Mouse (Mus musculus) ovary, postnatal 14 days (tissue): ENCODE results near the gene Rbfox1.

Source experiments
- DNase-seq: peaks from one replicate; pipeline ENCODE4 v3.0.0; 2022; ENCODE audit warnings: low spot score

Rbfox1 gene

DNA sequence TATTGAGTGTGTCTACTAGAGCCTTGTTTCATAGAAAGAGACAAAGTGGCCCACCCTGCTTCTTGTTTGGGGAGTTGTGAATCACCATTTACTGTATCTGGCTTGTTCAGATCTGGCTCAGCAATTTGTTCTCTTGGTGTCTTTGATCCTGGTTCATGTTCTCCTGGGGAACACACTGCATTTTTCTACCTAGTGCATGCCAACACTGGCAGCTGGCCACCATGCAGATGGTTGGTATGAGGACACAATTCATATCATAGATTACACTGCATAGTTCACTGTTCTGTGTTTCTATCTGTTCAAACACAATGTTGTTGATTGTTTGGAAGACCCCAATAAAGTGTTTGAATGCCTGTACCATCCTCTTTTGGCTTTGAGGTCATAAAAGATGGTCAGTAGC, 948.3 kb downstream of the Rbfox1 start:
- DNase-seq, result no peak

DNA sequence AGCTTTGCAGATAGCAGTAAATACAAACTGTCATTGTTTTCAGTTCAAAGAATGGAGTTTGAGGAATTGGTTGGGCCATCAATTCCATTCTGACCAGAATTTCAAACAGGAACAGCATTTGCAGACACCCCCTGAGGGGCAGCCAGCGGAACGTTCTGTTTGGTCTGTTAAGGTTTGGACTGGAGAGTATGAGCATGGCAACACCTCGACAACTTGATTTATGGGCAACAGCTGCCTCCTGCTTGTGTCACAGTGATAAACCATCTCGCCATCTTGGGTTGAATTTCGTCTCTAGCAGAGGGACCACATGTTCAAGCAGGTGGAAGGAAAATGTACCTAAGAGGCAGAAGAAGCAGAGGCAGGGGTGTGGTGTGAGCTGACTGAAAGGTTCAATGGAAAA, 949.9 kb downstream of the Rbfox1 start:
- DNase-seq, result no peak

- DNase-seq, result peak; percentile 27
Observed at GRCm38 (mm10) chr16:6839299-6839995, 954.3 kb downstream of the Rbfox1 start.

DNA sequence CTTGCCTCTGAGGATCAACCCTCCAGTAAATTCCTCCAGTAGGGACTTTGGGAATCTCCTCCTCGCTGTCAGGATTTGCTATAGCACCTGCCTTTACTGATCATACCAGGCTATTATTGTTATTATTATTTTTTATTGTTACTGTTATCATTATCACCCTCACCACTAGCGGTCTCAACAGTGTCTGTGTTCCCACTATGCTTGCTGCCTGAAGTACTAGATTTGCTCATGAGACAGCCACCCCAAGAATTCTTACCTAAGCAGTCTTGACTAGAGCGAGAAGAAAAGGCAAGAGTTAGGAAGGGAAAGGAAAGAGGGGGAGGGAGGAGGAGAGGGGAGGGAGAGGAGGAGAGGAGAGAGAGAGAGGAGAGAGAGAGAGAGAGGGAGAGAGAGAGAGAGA, 954.9 kb downstream of the Rbfox1 start:
- DNase-seq, result no peak

DNA sequence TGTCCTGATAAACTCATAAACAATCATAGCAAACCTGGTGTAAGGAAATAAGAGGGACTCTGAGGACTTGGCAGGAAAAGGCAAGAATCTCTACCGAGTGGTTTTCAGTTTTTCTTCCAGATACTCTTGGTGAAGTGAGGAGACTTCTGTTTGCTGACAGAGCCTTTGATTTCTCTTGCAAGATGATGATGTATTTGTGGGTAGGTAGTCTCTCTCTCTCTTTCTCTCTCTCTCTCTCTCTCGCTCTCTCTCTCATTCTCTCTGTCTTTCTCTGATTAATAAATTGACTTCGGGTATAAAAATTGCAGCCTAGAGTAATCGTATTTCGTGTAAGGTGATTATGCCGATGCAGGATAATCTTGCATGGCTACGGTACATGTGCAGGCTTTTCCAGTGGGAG, 955.3 kb downstream of the Rbfox1 start:
- DNase-seq, result no peak

GRCm38 (mm10) chr16:6842066-6842785, 957.1 kb downstream of the Rbfox1 start:
- no peak for DNase-seq

- no peak for DNase-seq
Observed at GRCm38 (mm10) chr16:6844659-6845058, 959.5 kb downstream of the Rbfox1 start.

DNA sequence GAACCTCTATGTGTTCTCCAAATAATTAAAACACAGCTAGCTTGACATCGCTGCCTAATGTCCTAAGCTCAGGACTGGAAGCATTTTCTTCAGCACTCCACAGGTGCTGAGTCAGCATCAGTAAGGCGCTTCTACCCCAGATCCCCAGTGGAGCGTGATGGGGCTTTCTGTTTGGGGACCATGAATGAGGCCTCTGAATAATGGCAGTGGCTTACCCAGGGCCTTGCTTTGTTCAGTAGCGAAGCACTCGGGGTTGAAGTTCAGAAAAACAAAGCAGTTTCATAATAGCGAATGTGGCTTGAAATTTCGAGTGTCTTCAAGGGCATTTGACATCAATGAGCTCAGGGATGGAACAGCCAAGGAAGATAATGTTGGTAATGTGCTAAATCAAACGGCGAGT, 966.2 kb downstream of the Rbfox1 start:
- DNase-seq, result no peak

DNA sequence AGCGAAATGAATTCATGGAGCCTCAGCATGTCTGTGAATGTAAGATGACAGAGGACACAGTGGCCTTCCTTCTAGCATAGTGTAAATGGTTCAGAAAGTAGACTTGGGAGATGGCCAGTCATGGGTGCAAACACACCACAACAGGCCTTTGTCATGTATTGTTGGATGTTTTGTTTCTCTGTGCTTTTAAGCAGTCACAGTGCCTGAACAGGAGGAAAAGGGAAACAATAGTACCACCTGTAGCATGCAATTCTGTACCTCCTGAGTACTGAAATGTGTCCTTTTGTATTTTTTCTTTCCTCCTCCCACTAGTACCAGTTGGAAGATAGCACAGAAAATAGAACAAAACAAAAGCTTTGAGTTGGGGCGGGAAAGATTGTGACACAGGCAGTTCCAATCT, 968.6 kb downstream of the Rbfox1 start:
- no peak for DNase-seq

GRCm38 (mm10) chr16:6861656-6862055, 976.5 kb downstream of the Rbfox1 start:
- DNase-seq, result no peak

DNA sequence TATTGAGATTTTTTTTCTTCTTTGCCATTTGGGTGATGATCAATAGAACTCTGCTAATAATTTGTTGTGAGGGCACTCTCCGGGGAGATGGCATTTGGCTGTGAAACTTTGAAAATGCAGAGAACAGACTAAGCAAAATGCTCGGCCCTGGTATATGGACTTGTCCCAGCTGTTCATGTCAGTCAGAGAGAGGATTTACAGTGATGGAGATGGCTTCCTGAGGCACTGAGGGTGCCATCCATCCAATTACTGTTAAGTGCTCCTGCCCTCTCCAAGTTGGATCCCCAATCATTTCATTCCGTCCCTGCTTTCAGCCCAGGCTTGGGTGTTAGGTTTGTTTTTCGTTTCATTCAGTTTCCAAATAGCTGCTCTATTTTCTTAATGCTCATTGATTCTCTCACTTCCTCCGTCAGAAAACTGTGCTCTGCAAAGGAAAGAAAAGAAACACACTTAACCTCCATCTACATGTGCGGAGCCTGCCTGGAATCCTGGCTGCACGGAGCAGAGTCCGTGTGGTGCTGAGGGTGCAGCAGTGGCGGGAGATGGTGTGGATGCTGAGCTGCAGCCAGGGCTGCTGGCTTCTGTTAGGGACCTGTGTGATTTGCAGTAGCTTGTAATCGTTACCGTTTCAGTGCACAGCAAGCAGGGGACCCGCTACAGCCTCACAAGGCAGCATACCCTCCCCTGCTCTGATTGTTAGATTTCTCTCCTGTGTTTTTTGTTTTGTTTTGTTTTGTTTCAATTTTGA, 997.7 kb downstream of the Rbfox1 start:
- DNase-seq, result no peak

- no peak for DNase-seq
Observed at GRCm38 (mm10) chr16:6883798-6884197, 998.6 kb downstream of the Rbfox1 start.

- no peak for DNase-seq
Observed at GRCm38 (mm10) chr16:6885617-6886016, 1000.5 kb downstream of the Rbfox1 start.

DNA sequence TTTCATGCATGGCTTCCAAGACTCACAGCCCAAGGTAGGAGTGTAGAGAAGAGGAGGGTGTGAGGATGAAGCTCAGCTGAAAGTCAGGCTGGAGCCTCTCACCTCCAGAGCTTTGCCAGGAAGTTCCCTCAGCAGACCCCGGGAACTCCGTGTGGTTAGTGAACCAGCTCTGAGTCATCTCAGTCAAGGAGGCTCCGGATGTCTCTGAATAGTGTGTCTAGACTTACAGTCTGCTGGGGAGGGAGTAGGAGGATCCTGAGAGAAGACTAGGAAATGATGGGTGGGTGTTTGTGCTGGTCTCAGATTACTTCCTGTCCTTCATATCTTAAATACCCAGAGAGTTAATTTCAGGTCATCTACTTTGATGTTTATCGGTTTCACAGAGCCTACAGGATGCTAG, 1004.1 kb downstream of the Rbfox1 start:
- no peak for DNase-seq

DNA sequence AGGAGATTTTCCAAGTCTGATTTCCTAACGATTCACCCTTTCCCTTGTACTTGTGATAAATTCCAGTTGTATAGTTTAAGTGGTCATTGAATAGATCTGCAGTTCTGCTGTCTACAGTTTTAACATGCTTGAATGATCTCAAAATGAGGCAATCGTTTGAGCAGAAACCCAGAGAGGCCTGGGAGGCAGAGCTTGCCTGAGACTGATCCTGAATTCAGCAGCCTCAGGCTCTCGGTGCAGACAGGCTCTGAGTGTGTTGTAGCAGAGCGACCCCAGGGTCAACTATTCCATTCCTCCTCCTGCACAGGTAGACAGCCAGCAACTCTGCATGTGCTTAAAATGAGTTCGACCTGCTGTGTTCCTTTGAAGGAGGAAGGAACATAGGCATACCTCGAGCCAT, 1012.6 kb downstream of the Rbfox1 start:
- no peak for DNase-seq

GRCm38 (mm10) chr16:6900006-6900405, 1014.9 kb downstream of the Rbfox1 start:
- no peak for DNase-seq

DNA sequence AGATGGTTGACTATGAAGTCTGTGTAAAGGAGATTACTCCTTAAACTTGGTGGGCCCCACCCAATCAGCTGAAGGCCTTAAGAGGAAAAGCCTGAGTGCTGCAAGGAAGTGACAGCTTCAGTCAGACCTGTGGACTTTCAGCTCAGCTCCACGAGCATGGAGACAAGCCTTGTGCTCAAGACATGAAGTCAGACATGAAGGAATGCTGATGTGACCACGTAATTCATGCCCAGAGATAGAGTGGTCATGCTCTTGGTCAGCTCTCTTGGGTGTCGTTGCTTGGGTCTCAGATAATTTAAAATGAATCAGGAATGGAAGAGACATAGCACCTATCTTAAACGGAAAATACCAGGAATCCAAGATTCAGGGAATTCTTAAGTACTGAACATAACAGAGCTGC, 1019.8 kb downstream of the Rbfox1 start:
- no peak for DNase-seq

DNA sequence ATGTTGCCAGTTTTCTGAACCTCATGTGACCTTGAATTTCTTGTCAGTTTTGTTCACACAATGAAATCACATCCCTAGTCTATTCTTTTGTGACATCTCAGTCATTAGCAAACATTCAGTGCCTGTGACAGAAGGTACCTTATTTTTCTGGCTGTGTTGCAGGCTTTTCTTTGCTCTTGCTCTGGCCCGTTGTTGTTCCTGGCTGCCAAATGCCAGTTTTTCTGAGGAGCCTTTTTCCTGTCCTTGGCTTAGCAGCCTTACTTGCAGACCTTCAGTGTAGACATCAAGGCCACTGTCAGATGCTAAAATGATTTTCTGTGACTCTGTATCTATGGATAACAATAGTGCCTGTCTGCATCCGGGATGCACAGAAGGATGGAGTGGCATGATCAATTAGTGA, 1020.8 kb downstream of the Rbfox1 start:
- no peak for DNase-seq

DNA sequence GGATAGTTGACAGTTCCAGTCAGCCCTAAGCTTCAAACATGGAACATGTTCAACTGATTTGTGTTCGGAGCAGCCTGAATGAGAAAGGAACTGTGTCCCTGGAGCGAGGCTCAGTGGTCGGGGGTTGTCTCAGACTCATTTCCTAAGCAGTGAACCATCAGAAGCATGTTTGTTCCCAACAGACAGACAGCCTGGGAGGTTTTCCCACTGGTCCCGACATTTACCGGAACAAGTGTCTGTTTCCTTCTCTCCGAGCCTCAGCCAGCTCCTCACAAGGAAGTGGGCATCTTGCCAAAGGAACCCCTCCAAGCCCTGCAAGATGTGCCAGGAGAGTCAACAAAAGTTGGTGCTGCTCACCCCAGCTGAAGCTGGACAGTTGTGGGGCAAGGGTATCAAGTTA, 1022.4 kb downstream of the Rbfox1 start:
- no peak for DNase-seq

DNA sequence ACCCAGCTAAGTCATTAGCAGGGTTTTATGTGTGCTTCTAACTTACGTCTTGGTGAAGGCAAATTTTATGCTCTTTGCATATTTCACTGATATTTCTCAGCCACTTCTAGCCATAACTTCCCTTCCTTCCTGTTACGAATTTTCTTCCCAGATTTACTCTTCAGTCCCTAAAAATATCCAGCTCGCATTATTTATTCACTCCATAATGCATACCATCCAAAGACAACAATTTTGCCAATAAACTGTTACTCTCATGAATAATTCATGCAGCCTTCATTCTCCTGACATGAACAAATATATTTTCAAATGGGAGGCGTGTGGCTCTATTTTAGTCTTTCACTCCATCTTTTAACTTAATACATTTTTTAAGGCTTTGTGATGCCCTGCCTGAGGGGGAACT, 1029.4 kb downstream of the Rbfox1 start:
- DNase-seq, result no peak

DNA sequence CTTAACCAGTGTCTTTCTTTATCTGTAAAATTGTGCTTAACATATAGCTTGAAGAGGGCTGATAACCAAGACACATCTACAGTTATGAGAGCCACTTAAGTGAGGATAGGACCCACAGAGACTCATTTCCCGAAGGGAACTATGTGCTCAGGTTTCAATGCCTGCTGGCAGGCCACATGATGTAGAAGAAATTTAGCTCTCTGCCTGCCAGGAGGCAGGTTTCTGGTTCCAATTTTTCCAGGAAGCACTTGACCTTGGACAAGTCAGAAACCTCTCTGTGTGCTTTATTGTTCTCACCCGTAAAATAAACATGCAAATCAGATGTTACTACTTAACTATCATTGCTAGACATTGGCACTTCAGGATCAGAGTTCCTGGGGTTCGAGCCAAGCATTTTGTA, 1033.5 kb downstream of the Rbfox1 start:
- no peak for DNase-seq

DNA sequence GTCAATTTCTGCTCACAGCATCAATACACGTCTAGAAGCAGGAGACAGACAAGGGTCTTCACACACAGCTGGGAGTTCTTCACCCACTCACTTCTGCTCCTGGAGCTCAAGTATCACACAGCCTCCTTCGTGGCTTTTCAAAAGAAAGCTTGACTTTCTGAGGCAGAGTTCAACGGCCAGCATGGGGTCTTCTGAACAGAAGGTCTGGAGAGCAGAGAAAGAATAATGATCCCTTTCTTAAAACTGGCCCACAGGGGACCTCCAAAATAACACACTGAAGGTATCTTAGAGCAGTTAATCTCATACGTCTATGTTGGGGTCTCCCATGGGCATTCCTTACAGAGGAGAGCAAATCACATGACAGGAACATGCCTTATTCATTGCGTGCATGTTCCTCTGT, 1034.5 kb downstream of the Rbfox1 start:
- no peak for DNase-seq

DNA sequence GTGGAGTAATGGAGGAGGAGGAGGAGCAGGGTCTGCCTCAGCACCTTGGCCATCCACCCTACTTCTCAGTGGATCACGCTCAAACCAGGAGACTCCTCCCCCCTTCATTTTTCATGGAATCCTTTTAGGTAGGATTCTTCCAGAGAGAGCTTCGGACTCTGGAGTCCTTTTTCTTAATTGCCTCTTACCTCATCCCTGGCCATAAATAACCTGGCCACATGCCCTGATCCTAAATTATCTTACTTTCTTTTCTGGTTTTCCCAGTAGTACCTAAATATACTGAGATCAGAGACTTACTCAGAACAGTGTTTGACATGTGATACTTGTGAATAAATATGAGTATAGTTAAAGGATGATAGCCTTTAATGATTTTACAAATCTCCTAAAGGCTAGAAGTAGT, 1042.5 kb downstream of the Rbfox1 start:
- DNase-seq, result no peak
